Mouse (Mus musculus) spleen, postnatal 14 days (tissue): ENCODE results near the gene Prss16.

ENCODE experiments used
- DNase-seq, 2 experiments: peaks; one replicate each; pipeline ENCODE4 v3.0.0; 2021 to 2022; ENCODE audit warnings: low spot score in 2 of 2

Prss16 gene

DNA sequence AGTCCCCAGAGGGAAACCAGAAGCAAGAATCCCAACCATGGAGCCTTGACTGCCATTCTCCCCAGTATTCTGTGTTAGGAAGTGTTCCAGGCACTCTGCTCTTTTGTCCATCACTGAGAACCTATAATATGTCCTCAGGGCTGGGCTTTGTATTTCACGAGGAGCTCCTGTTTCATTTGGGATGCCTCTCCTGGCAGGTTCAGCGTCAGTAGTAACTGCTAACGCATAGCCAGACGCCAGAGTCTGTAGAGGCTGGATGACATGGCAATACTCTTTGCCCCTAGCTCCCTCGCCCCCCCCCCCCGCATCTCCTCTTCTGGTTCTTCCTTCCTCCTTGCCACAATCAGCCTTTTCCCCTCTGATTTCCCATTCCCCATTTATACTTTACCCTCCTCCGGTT is at the start of gene Prss16:
Prss16 (minus strand) TSS at position 101 of the 400 bp plus-strand sequence.
- no peak for DNase-seq

GRCm38 (mm10) chr13:22053754-22054153 is 44.2 kb upstream of the Prss16 start:
- DNase-seq = no peak

GRCm38 (mm10) chr13:22051523-22051859 is 41.9 kb upstream of the Prss16 start:
- DNase-seq = no peak

DNA sequence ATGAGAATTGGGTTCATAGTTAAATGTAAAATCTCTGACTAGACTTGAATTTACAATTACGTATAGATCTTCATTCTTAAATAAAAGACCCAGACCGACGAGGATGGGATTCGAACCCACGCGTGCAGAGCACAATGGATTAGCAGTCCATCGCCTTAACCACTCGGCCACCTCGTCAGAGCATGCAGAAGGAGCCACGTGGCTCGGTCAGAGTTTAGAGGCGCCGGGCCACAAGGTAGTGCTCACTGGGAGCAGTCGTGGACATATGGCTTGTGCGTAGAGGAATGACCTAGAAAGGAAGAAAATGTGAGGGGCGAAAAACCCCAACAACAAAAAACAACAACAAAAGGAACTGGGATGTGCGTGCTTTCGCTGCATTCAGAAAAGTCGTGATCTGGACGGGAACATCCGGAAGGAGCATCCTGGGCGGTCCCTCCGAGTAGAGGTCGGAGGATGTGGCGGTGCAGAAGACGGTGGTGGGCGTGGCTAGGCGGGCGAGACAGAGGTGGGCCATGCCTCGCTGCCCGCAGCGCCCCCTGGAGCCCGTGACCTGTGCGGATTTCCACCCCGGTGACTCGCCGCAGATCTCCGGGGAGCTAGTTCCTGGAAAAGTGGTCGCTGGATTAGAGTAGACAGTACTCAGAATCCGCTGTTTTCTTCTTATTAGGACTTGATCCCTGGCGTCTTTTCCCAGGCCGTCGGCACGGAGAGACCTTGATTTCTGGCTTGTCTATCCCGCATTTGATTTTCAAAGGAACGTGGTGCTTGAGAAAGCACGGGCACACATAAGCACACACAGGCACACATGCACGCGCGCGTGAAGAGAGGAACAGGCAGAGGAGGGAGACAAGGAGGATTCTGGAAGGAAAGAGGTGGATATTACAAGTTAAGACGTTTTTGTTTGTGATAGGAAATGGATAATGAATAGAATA is 41.3 kb upstream of the Prss16 start:
- peak; percentile 84 to 89 for DNase-seq

GRCm38 (mm10) chr13:22049737-22050440 is 40.3 kb upstream of the Prss16 start:
- no peak for DNase-seq

DNA sequence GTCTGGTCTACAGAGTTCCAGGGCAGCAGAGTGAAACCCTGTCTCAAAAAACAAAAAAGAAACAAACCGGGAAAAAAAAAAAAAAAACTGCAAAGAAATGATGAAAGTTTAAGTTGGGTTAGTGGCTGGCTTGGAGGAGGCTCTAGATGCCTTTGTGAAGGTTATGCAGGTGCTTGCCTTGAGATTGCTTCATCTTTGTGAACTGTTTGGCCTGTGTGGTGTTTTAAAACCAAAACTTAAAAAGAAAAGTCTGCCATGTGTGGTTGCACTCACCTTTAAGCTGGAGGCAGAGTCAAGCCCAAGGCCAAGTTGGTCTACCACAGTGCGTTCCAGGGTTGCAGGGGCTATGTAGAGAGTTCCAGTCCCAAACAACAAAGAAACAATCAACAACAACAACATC is 39.5 kb upstream of the Prss16 start:
- no peak for DNase-seq

GRCm38 (mm10) chr13:22045311-22045710 is 35.8 kb upstream of the Prss16 start:
- no peak for DNase-seq

- no peak for DNase-seq
Measured at GRCm38 (mm10) chr13:22044432-22045155, 35.1 kb upstream of the Prss16 start.

- DNase-seq = no peak
Measured at GRCm38 (mm10) chr13:22043503-22044431, 34.2 kb upstream of the Prss16 start.

DNA sequence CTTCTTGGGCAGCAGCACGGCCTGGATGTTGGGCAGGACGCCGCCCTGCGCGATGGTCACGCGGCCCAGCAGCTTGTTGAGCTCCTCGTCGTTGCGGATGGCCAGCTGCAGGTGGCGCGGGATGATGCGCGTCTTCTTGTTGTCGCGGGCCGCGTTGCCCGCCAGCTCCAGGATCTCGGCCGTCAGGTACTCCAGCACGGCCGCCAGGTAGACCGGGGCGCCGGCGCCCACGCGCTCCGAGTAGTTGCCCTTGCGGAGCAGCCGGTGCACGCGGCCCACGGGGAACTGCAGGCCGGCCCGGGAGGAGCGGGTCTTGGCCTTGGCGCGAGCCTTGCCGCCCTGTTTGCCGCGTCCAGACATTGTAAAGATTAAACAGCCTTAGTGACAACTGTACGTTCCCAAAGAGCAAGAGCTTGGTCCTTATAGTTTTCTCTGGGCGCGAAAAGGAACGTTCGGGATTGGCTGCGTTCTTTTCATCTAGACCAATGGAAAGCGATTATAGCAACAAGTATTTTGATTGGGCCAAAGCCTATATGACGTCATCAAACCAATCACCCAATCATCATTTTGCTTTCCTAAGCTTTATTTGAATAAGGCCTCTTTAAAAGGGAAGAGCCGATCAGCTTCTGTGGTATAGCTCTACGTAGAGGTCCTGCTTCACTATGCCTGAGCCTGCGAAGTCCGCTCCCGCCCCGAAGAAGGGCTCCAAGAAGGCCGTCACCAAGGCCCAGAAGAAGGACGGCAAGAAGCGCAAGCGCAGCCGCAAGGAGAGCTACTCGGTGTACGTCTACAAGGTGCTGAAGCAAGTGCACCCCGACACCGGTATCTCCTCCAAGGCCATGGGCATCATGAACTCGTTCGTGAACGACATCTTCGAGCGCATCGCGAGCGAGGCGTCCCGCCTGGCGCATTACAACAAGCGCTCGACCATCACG is 33.3 kb upstream of the Prss16 start, which contains the start of the genes Hist1h2ag and Hist1h2bj:
Hist1h2ag (minus strand) TSS at position 377 of the 935 bp plus-strand sequence.
Hist1h2bj (plus strand) TSS at position 647 of the 935 bp plus-strand sequence.
- peak; percentile 74 to 79 for DNase-seq

GRCm38 (mm10) chr13:22041651-22042567 is 32.4 kb upstream of the Prss16 start:
- no peak for DNase-seq

- DNase-seq = peak; percentile 98 to 99
Measured at GRCm38 (mm10) chr13:22041142-22041536, 31.6 kb upstream of the Prss16 start, which contains the start of gene Hist1h4i. Gene Hist1h4i (minus strand): TSS chr13:22041362.

- no peak for DNase-seq
Measured at GRCm38 (mm10) chr13:22040464-22041141, 31.1 kb upstream of the Prss16 start.

DNA sequence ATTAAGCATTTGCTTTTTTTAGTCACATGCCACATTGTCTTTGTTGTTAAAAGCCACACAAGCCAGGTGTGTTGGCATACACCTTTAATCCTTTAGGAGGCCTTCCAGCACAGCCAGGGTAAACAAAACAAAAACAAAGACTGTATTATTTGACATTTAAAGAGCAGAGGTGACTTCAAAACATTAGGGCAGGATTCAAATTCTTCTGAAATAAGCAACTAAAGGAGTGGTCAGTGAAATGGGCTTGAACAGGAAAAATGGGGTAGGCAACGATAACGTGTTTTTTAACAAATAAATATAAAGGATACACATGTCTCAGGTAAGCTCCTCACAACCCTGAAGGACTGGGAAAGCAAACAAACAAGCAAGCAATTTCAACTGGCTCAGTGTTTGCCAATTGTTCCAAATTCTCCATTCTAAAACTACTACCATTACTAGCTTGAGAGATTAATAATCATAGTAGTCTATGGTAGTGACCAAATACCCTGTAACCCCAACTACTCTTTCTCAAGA is 30.5 kb upstream of the Prss16 start:
- no peak for DNase-seq

DNA sequence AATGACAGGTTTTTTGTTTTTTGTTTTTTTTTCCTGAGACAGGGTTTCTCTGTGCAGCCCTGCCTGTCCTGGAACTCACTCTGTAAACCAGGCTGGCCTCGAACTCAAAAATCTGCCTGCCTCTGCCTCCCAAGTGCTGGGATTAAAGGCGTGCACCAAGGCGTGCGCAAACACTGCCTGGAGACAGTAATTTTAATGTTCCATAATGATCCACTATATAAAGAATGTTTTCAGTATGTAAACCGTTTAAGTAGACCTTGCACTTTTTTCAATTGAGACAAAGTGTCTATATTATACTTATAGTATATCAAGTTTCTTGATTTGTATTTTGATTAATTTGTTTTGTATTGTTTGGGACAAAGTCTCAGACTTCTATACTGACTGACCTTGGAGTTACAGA is 29.8 kb upstream of the Prss16 start:
- DNase-seq = no peak

DNA sequence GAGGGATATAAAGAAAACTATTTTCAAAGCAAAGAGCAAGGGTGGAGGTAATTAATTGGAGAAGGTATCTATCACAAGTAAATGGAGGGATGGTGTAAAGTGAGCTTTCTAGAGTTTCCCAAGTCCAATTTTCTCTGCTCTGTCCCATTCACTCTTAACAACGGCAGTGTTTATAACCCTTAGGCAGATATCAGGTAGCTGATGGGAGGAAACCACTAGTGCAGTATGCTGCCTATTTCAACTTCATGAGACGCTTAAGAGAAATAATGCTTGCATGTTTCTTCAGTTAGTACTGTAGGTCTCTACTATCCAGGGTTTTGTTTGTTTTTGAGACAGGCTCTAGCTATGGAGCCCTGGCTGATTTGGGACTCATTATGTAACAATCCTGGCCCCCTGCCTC is 27.9 kb upstream of the Prss16 start:
- DNase-seq = no peak

- no peak for DNase-seq
Measured at GRCm38 (mm10) chr13:22036986-22037385, 27.4 kb upstream of the Prss16 start.
